Mouse (Mus musculus) heart, adult 2 months (tissue): ENCODE measurements at regions not wholly inside any gene's neighbourhood (a gene's known extent, or its start where the extent isn't known, plus 50 kb on each side); places are given as distances from the start of the nearest gene placed in this dataset.

Experiments used
- CTCF ChIP-seq: fragments of 200-600 bp; IDR thresholded peaks from 2 replicates; pipeline ENCODE4 v1.8.1; 2022; ENCODE audit warnings: antibody characterized with exemption, mild to moderate bottlenecking, moderate library complexity
- POLR2A ChIP-seq: fragments of 200-500 bp; IDR thresholded peaks from 2 replicates; pipeline ENCODE4 v1.6.1; 2011; ENCODE audit warnings: mild to moderate bottlenecking, low read depth, low read length, control low read depth; ENCODE audit not compliant: insufficient read depth

GRCm38 (mm10) chr3:9151590-9151989 is 458.3 kb downstream of the Zfp704 start:
- TF ChIP-seq POLR2A, result no peak
- TF ChIP-seq CTCF, result no peak
